Mouse (Mus musculus) lung, adult 2 months (tissue): ENCODE data around the gene Fam155a.

ENCODE experiments used
- CTCF ChIP-seq: fragments of 200-500 bp; IDR thresholded peaks from 2 replicates; pipeline ENCODE4 v1.5.1; 2011; ENCODE audit warnings: mild to moderate bottlenecking, low read length, control low read depth; ENCODE audit not compliant: insufficient read depth
- POLR2A ChIP-seq: fragments of 200-500 bp; IDR thresholded peaks from 2 replicates; pipeline ENCODE4 v1.6.1; 2011; ENCODE audit warnings: low read depth, mild to moderate bottlenecking, control low read depth, low read length, borderline replicate concordance; ENCODE audit errors: extremely low read depth

GRCm38 (mm10) chr8:9635240-9635639, 135.7 kb downstream of the Fam155a start:
- no peak for TF ChIP-seq CTCF
- TF ChIP-seq POLR2A = no peak
